Mouse (Mus musculus) myocyte (in vitro differentiated cells): ENCODE results near the gene Raver1.

Source experiments
- CEBPB ChIP-seq: IDR thresholded peaks from 2 replicates; pipeline ENCODE4 v1.6.1; 2011; ENCODE audit warnings: mild to moderate bottlenecking, moderate library complexity; ENCODE audit not compliant: poor library complexity, insufficient read depth, severe bottlenecking
- MAX ChIP-seq: IDR thresholded peaks from one replicate; pipeline ENCODE4 v1.6.1; 2011; ENCODE audit warnings: low read depth, mild to moderate bottlenecking, control low read depth
- POLR2A ChIP-seq: IDR thresholded peaks from one replicate; pipeline ENCODE4 v1.6.1; 2011; ENCODE audit warnings: low read depth, mild to moderate bottlenecking, control low read depth, moderate library complexity; ENCODE audit not compliant: insufficient read length
- POLR2AphosphoS2 ChIP-seq: IDR thresholded peaks from one replicate; pipeline ENCODE4 v1.6.1; 2011; ENCODE audit warnings: low read depth, control low read depth; ENCODE audit not compliant: insufficient read length
- REST ChIP-seq: IDR thresholded peaks from one replicate; pipeline ENCODE4 v1.6.1; 2011; ENCODE audit warnings: mild to moderate bottlenecking, control low read depth, moderate library complexity; ENCODE audit not compliant: insufficient read depth, insufficient read length
- USF1 ChIP-seq: IDR thresholded peaks from one replicate; pipeline ENCODE4 v1.6.1; 2011; ENCODE audit warnings: low read depth, mild to moderate bottlenecking, control low read depth, moderate library complexity

- TF ChIP-seq POLR2A: no peak
- TF ChIP-seq REST: no peak
- no peak for TF ChIP-seq USF1
- no peak for TF ChIP-seq CEBPB
- no peak for TF ChIP-seq POLR2AphosphoS2
- TF ChIP-seq MAX: no peak
Measured at GRCm38 (mm10) chr9:21039779-21040178, 52.0 kb downstream of the Raver1 start.
